Mouse (Mus musculus) spleen, postnatal 36 days (tissue): ENCODE measurements at regions not wholly inside any gene's neighbourhood (a gene's known extent, or its start where the extent isn't known, plus 50 kb on each side); places are given as distances from the start of the nearest gene placed in this dataset.
"Not testable (repeated sequence)": the region's sequence is repeated elsewhere in the genome, so short reads cannot be mapped to it uniquely, and the experiment has no call there.

Source experiments
- DNase-seq, 2 experiments: peaks; one replicate each; pipeline ENCODE4 v3.0.0; 2022; ENCODE audit warnings: low spot score in 2 of 2, mixed read lengths in 1 of 2

DNA sequence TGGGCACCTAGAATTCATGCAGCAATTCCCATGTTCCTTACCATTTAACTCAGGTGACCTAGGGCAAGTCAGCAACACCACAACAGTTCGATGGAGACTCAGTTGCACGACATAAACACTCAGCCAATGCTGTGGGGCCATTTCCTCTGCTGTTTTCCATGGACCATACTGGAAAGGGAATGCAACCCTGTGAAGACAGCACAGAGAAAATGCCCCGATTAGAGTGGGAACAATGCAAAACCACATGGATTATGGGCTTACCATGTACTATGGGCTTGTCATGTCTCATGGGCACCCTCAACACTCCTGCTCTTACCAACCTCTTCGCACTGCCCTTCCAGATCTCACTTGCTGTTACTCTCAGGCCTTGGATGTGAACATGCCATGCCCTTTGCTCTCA is 207.6 kb downstream of the Snurf start:
- not testable (repeated sequence) for DNase-seq

DNA sequence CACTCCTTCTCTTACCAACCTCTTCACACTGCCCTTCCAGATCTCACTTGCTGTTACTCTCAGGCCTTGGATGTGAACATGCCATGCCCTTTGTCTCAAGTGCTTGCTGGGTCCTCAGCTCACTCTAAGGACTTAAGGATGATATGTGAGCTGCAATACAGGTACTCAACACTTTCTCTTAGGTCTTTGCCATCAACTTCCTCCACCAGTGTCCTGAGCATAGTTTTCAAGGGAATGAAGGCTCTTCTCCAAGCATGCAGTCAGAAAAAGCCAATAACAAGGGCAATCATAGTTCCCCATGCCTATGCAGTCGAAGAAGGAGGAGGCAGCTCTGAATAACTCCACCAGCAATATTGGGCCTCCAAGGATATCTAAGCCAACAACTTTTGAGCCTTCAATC is 235.1 kb downstream of the Snurf start:
- DNase-seq, result peak; percentile 8 to 24

DNA sequence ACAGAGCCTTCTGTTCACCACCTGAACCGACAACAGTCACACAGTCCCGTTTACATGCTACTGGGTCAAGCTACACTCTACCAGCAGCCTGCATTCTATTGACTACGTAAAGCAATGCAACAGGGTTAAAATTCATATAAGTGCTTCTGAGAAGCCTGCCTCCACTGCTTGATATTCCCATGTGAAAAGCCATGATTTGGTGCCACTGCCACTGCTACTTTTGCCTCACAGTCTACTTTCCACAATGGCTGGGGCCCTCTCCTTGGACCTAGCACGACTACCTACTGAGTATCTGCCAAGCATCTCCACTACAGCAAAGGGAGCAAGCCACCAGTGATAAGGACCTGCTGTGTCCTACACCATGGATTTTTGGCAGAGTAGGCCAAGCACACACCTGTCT is 236.2 kb downstream of the Snurf start:
- DNase-seq, result peak; percentile 1

DNA sequence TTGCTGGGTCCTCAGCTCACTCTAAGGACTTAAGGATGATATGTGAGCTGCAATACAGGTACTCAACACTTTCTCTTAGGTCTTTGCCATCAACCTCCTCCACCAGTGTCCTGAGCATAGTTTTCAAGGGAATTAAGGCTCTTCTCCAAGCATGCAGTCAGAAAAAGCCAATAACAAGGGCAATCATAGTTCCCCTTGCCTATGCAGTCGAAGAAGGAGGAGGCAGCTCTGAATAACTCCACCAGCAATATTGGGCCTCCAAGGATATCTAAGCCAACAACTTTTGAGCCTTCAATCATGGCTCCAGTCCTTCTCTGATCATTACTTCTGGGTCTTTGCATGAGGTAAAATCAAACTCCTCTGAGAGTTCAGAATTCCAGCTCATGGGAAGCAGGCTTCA is 237.5 kb downstream of the Snurf start:
- DNase-seq, result peak; percentile 7 to 11
